Mouse (Mus musculus) cerebellum, adult 18-20 months (tissue): ENCODE data around the gene Megf11.
"Not testable (repeated sequence)": the region's sequence is repeated elsewhere in the genome, so short reads cannot be mapped to it uniquely, and the experiment has no call there.

ENCODE experiments used
- DNase-seq, 2 experiments: peaks; one replicate each; pipeline ENCODE4 v3.0.0; 2021

The Megf11 gene

DNA sequence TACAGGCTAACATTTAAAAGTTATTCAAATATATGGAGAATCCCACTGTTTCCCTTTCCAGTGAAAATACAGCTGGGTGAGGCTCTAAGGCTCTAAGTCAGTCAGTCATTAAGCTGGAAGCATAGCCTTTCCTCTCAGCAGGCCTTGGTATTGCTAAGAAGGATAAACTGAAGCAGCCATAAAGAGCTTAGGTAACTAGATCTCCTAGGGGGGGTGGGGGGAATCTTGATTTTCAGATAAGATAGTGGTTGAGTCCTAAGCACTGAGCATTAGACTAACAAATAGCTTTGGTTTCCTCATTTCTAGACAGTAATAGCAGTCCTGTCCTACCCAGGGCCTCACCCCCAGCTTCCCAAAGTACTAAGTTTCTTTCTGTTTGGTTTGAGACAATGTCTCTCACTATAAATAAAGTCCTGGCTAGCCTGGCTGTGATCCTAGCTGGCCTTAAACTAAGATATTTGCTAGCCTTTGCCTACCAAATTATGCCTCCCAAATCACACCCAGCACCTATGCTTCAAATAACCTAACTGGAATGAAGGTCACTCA lies 318.1 kb downstream of the Megf11 start:
- DNase-seq, result no peak

DNA sequence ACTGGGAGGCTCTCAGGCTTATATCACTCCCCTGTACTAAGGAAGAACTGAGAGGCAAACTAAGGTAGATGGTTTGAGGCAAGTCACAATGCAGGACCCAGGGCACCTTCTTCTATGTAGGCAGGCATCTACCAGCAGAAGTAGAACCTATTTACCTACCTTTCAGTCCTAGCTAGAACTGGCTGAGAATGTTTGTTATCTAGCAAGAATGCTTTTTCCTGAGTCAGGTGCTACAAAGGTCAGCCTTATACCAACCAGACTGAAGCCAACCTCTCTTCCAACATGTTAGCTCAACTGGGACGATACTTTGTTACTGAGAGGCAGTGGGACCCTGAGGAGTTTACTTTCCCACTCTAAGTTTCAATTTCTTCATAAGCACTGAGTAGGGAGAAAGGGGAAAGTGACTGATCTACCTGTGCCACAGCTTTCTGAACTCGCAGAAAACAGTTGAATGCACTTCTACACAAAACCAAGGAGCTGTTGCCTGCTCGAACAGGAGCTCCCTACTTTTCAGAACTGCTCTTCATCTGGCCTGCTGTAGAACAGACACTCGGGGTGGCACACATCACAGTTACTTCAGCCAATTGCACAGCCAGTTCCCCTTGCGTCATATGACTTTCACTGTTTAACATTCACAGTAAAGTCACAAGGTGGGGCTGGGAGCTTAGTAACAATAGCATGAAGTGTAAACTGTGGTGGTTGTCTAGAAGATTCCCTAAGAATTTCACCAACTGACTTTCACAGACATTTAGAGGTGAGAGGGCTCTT lies 318.8 kb downstream of the Megf11 start:
- DNase-seq, result no peak

DNA sequence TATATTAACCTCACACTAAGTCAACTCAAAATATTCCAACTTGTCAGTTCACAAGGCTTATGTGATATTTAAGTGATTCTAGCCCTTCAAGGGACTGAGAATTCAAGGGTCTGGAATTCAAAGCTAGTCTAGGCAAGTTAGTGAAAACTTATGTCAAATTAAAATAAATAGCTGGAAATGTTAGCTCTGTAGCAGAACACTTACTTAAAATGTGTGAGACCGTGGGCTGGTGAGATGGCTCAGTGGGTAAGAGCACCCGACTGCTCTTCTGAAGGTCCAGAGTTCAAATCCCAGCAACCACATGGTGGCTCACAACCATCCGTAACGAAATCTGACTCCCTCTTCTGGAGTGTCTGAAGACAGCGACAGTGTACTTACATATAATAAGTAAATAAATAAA lies 324.9 kb downstream of the Megf11 start:
- DNase-seq, result not testable (repeated sequence)

DNA sequence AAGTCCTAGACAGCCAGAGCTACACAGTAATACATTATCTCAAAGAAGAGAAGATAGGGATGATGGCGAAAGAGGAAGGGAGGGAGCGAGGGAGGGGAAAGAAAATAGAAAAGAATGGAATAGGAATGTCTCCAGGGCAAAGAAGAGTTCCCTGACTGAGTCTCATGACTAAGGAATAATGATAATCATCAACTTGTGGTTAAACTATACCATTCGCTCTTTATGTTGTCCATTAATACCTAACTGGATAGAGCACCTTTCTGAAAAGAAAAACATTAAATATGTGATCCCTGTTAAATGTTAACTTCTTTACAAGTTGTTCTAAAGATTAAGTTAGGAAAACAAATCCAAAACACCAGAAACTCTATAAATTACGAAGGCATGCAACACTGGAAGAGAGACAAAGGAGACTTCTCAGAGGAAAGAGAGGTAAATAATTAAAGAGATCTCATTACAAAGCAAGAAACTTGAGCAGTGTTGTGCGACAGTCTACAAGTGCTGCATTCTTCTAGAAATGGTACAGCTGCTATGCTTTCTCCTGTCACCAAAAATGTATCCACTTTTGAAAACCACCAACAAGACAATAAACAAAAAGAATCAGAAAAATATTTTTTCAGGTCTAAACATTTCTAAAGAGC lies 334.2 kb downstream of the Megf11 start:
- DNase-seq, result no peak

DNA sequence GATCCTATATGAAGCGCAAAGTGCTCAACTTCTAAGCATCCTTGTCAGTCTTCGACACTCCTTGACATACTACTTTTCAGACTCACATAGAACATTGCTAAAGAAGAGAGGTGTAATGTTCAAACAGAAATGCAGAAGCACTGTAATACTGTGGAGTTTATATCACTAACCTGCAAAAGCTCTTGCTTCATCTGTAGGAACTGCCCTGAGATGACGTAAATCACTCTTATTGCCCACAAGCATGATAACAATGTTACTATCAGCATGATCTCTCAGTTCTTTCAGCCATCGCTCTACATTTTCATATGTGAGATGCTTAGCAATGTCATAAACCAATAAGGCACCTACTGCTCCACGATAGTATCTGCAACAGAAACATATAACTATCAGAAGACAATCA lies 341.0 kb downstream of the Megf11 start:
- no peak for DNase-seq

GRCm38 (mm10) chr9:64731029-64731560 lies 345.7 kb downstream of the Megf11 start:
- no peak for DNase-seq

- no peak for DNase-seq
Observed at GRCm38 (mm10) chr9:64734166-64734565, 348.7 kb downstream of the Megf11 start.

GRCm38 (mm10) chr9:64734992-64735391 lies 349.6 kb downstream of the Megf11 start:
- DNase-seq, result not testable (repeated sequence)

- no peak for DNase-seq
Observed at GRCm38 (mm10) chr9:64736076-64736638, 350.7 kb downstream of the Megf11 start.

DNA sequence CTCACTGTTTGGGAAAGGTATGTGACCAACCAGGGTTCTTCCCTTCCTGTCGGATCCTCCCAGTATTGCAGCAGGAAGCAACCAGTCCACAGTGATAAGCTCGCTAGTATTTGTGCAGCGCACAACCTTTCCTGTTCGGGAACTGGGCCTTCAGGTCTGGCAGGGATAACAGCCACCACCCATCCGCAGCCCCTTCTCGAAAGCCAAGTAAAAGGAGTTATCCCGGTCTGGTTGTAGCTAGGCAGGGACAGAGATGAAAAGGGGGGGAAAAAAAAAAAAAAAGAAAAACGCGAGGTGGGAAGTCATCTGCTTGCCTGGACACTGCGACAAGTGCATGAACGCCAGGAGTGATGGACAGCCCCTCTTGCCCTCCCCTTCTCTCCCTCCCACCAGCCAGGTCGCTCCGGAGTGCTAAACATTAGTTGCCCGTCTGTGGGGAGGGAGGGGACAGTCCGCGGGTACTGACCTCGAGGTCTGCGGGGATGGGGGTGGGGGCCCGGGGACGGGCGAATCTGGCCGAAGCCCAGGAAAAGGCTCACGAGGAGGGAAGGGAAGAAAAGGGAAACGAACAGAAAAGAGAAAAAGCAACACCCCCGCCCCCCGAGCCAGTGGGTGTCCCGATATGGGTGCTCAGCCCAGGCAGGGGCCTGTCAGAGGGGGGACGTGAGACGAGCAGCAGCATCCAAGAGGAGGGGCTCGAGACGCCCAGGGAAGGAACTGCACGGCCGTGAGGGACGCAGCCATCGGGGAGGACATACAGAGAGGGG lies 351.4 kb downstream of the Megf11 start:
- DNase-seq, result peak; percentile 47 to 51

- peak; percentile 96 to 97 for DNase-seq
Observed at GRCm38 (mm10) chr9:64737406-64738201, 352.2 kb downstream of the Megf11 start, which contains the start of gene Rab11a. Gene Rab11a (minus strand): TSS chr9:64737758.

DNA sequence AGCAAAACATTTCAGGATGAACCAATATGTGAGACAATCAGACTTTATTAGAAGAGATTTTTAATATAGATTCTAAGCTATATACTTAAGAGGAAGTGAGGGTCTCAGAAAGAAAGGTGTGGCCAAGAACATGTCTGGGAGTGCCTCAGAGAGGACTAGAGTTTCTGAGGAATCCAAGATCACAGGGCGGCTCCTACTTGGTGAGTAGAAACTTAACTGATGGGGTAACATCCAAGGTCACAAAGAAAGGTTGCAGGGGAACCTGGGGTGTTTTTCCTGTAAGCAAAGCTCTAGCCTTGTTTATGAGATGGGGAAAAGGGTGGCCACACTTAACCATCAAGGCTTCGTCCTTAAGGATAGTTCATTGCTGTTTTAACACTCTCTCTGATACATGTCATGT lies 353.6 kb downstream of the Megf11 start:
- DNase-seq, result no peak

GRCm38 (mm10) chr9:64742453-64742852 lies 357.0 kb downstream of the Megf11 start:
- no peak for DNase-seq

- DNase-seq, result no peak
Observed at GRCm38 (mm10) chr9:64747735-64748134, 362.3 kb downstream of the Megf11 start.

DNA sequence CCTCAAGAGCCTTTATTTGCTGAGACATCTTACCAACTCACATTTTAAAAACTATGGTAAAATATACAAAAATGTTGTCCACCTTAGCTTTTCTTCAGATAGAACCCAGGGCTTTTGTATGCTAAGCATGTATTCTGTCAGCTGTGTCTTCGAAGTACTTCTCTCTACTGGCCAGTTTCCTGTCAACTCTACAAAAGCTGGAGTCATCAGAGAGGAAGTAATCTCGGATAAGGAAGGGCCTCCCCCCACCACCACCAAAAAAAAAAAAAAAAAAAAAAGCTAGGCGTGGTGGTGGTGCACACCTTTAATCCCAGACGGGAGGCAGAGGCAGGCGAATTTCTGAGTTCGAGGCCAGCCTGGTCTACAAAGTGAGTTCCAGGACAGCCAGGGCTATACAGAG lies 363.9 kb downstream of the Megf11 start:
- no peak for DNase-seq

- DNase-seq, result no peak
Observed at GRCm38 (mm10) chr9:64752575-64752974, 367.1 kb downstream of the Megf11 start.

DNA sequence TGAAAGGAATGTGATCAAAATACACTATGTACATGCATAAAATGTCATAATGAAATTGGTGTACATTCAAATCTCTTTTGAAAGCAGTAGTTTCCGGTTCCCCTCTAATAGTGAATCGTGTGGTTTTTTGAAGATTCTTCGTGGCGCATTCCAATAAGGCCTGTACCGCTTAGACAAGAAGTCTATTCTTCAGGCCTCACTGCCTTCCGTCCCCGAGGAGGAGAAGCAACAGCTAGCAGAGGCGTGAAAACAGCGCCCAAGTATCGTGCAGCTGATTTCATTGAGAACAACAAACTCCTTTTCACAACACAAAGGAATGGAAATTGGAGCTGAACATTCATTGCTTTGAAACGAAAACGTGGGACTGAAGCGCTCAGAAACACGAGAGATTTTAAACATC lies 372.6 kb downstream of the Megf11 start:
- DNase-seq, result no peak
